Mouse (Mus musculus) heart, embryonic 11.5 days (tissue): Measurements from ENCODE around the gene Tdrd9. TPM values are rescaled to one million over a fixed set of nuclear protein-coding genes. Genes with fewer than 3 reads are reported as not detected.

Experiments used
- ATAC-seq: fragments of 200-750 bp; cut with Nextera tagmentation; replicated peaks from 2 replicates; pipeline ENCODE4 v1.8.0; 2017; ENCODE audit warnings: moderate library complexity; ENCODE audit not compliant: insufficient number of reproducible peaks, low FRiP score, low TSS enrichment
- H3K27ac ChIP-seq: fragments of 300-500 bp; sonication (generic); 2 replicates; pipeline ENCODE4 v1.5.1; 2014; ENCODE audit warnings: mild to moderate bottlenecking, low read depth, low read length
- H3K27me3 ChIP-seq: fragments of 300-500 bp; sonication (generic); 2 replicates; pipeline ENCODE4 v1.6.1; 2014; ENCODE audit warnings: mild to moderate bottlenecking, low read length, mixed read lengths; ENCODE audit not compliant: control insufficient read depth, insufficient read depth
- H3K36me3 ChIP-seq: fragments of 300-500 bp; sonication (generic); 2 replicates; pipeline ENCODE4 v1.6.1; 2014; ENCODE audit warnings: mild to moderate bottlenecking, low read length, moderate library complexity, mixed read lengths; ENCODE audit not compliant: control insufficient read depth, insufficient read depth
- H3K4me1 ChIP-seq: fragments of 300-500 bp; sonication (generic); 2 replicates; pipeline ENCODE4 v1.6.1; 2014; ENCODE audit warnings: low read length; ENCODE audit not compliant: control insufficient read depth, insufficient read depth
- H3K4me2 ChIP-seq: fragments of 300-500 bp; sonication (generic); 2 replicates; pipeline ENCODE4 v1.6.1; 2014; ENCODE audit warnings: mild to moderate bottlenecking, moderate library complexity
- H3K4me3 ChIP-seq: fragments of 300-500 bp; sonication (generic); 2 replicates; pipeline ENCODE4 v1.5.1; 2014; ENCODE audit warnings: low read depth, low read length
- H3K9ac ChIP-seq: fragments of 300-500 bp; sonication (generic); 2 replicates; pipeline ENCODE4 v1.6.1; 2014; ENCODE audit warnings: mild to moderate bottlenecking, low read depth, low read length, moderate library complexity
- H3K9me3 ChIP-seq: fragments of 300-500 bp; sonication (generic); replicated peaks from 2 replicates; pipeline ENCODE4 v1.6.1; 2016; ENCODE audit warnings: low read length; ENCODE audit not compliant: control insufficient read depth
- WGBS: fragments of 180-500 bp; shearing (Covaris S2); extraction: QIAGEN DNeasy Blood & Tissue Kit; methylation state at CpG from one replicate; pipeline ENCODE4 v1.1.7; 2014; ENCODE audit not compliant: insufficient replicate concordance; 5-methylcytosine and 5-hydroxymethylcytosine counted together
- polyA plus RNA-seq: library from polyadenylated mRNA; unstranded; fragments of >200 nt; fragmentation: Nextera tagmentation; extraction: Ambion mirVana; gene quantifications from 2 replicates; pipeline ENCODE4 v1.2.1, GENCODE M21; 2014

Tdrd9 gene
- polyA plus RNA-seq, 1 experiment from 2014 or later = 0.31 TPM

DNA sequence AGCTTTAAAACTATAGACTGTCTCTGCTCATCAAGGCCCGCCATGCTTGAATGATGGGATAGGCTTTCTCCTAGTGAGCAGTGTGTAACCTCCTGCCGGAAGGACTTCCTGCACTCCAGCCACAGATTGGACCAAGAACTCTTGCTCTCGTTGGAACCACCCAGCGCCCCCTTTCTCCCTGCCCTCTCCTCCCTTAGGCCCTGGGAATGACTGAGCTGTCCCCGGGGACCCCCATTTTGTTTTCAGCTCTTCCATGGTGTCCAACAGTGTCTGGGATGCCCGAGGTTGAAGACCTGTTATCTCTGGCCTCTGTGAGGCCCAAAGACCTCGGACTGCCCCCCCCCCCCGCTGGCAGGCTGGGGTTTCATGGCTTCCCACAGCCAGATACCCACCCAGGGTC lies 108.6 kb downstream of the Tdrd9 start:
- Histone ChIP-seq H3K4me2 (no peak overlapping the region), H3K9me3 (no peaks in the 10 kb centered on the region), H3K4me3 (no peak overlapping the region), H3K27ac (no peak overlapping the region), H3K27me3 (no peaks in the 10 kb centered on the region), H3K4me1 (no peaks in the 10 kb centered on the region), H3K9ac (no peak overlapping the region), H3K36me3 (no peaks in the 10 kb centered on the region)
- 71% methylated on average over 8 of the region's 8 CpGs for WGBS
- no peak for ATAC-seq

GRCm38 (mm10) chr12:112080911-112081310 lies 109.6 kb downstream of the Tdrd9 start:
- H3K27ac ChIP-seq = no peak overlapping the region
- WGBS = 88% methylated on average over 4 of the region's 4 CpGs
- no peak overlapping the region for H3K4me2 ChIP-seq
- H3K9me3 ChIP-seq = no peaks in the 10 kb centered on the region
- no peaks in the 10 kb centered on the region for H3K4me1 ChIP-seq
- H3K36me3 ChIP-seq = no peaks in the 10 kb centered on the region
- H3K4me3 ChIP-seq = no peak overlapping the region
- no peaks in the 10 kb centered on the region for H3K27me3 ChIP-seq
- H3K9ac ChIP-seq = no peak overlapping the region
- no peak for ATAC-seq

GRCm38 (mm10) chr12:112082241-112082640 lies 110.9 kb downstream of the Tdrd9 start:
- Histone ChIP-seq H3K9ac (no peak overlapping the region), H3K4me2 (no peak overlapping the region), H3K4me1 (no peaks in the 10 kb centered on the region), H3K27ac (no peak overlapping the region), H3K9me3 (no peaks in the 10 kb centered on the region), H3K27me3 (no peaks in the 10 kb centered on the region), H3K36me3 (no peaks in the 10 kb centered on the region), H3K4me3 (no peak overlapping the region)
- no peak for ATAC-seq
- 46% methylated on average over 1 of the region's 1 CpGs for WGBS

- no peaks in the 10 kb centered on the region for H3K4me1 ChIP-seq
- no peaks in the 10 kb centered on the region for H3K9me3 ChIP-seq
- no peak for ATAC-seq
- WGBS = 81% methylated on average over 3 of the region's 3 CpGs
- H3K4me3 ChIP-seq = no peak overlapping the region
- 0 out of 2 replicates have a peak, but pooled peaks cover 3% of the 10 kb centered on the region for H3K27me3 ChIP-seq
- H3K27ac ChIP-seq = no peak overlapping the region
- no peak overlapping the region for H3K4me2 ChIP-seq
- H3K36me3 ChIP-seq = no peaks in the 10 kb centered on the region
- H3K9ac ChIP-seq = no peak overlapping the region
Measured at GRCm38 (mm10) chr12:112086250-112086649, 114.9 kb downstream of the Tdrd9 start.

GRCm38 (mm10) chr12:112086726-112087125 lies 115.4 kb downstream of the Tdrd9 start:
- Histone ChIP-seq H3K27me3 (0 out of 2 replicates have a peak, but pooled peaks cover 3% of the 10 kb centered on the region), H3K4me3 (no peak overlapping the region), H3K36me3 (no peaks in the 10 kb centered on the region), H3K9ac (no peak overlapping the region), H3K9me3 (no peaks in the 10 kb centered on the region), H3K27ac (no peak overlapping the region), H3K4me2 (no peak overlapping the region), H3K4me1 (no peaks in the 10 kb centered on the region)
- WGBS = 67% methylated on average over 6 of the region's 6 CpGs
- no peak for ATAC-seq

GRCm38 (mm10) chr12:112088609-112089324 lies 117.4 kb downstream of the Tdrd9 start:
- WGBS = 51% methylated on average over 12 of the region's 12 CpGs
- no peaks in the 10 kb centered on the region for H3K4me1 ChIP-seq
- ATAC-seq = no peak
- H3K9ac ChIP-seq = no peak overlapping the region
- no peak overlapping the region for H3K4me2 ChIP-seq
- H3K9me3 ChIP-seq = no peaks in the 10 kb centered on the region
- no peak overlapping the region for H3K4me3 ChIP-seq
- H3K27me3 ChIP-seq = 0 out of 2 replicates have a peak, but pooled peaks cover 3% of the 10 kb centered on the region
- no peaks in the 10 kb centered on the region for H3K36me3 ChIP-seq
- H3K27ac ChIP-seq = no peak overlapping the region

DNA sequence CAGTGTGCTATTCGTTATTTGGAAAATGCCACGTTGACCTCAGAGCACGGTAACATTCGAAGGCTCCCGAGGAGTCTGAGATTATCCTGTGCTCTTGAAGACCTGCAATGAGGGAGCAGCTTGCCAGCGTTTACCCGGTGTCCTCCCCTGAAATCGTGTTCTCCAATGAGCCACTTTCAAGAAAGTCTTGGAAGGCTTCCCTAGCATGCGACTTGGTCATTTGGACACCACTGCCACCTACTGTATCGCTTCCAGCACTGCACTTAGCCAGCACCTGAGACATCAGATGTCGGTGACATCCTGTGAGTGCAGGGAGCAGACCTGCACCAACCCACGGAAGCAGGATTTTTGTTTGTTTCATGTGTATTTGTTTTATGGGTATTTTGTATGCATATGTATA lies 119.7 kb downstream of the Tdrd9 start:
- no peak overlapping the region for H3K4me3 ChIP-seq
- H3K9ac ChIP-seq = no peak overlapping the region
- no peaks in the 10 kb centered on the region for H3K9me3 ChIP-seq
- 0 out of 2 replicates have a peak, but pooled peaks cover 3% of the 10 kb centered on the region for H3K27me3 ChIP-seq
- peak overlapping the region; percentile 31 for H3K4me2 ChIP-seq
- 10% methylated on average over 12 of the region's 12 CpGs for WGBS
- H3K27ac ChIP-seq = no peak overlapping the region
- no peaks in the 10 kb centered on the region for H3K4me1 ChIP-seq
- ATAC-seq = no peak
- H3K36me3 ChIP-seq = no peaks in the 10 kb centered on the region

DNA sequence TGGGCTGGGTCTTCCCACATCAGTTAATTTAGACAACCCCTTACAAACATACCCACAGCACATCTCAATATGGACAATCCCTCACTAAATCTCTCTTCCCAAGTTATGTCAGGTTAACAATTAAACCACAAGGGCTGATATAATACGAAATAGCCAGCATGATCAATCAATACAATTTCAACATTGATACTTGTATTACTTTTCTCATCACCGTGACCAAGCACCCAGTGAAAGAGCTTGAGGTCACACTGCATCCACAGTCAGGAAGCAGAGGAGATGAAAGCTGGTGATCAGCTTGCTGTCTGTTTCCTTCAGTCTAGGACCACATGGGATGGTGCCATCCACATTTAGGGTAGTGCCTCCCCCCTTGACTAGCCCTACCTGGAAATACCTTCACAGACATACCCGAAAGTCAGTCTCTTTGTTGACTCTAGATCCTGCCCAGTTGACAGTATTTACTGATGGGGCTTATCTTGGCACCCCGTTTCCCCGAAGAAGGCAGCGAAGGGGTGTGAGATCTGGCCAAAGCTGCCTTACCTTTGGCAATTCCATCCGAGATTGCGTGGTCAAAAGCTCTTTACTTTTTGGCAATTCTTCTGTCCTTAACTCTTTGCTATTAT lies 123.0 kb downstream of the Tdrd9 start:
- 66% methylated on average over 8 of the region's 8 CpGs for WGBS
- Histone ChIP-seq H3K4me3 (no peak overlapping the region), H3K9ac (no peak overlapping the region)

More for the DNA sequence above, 123.0 kb downstream of the Tdrd9 start:
- Histone ChIP-seq H3K4me1 (no peaks in the 10 kb centered on the region), H3K27ac (no peak overlapping the region), H3K4me2 (no peak overlapping the region), H3K9me3 (no peaks in the 10 kb centered on the region), H3K36me3 (no peaks in the 10 kb centered on the region), H3K27me3 (0 out of 2 replicates have a peak, but pooled peaks cover 2% of the 10 kb centered on the region)
- no peak for ATAC-seq
